Mouse (Mus musculus): ENCODE measurements at regions not wholly inside any gene's neighbourhood (a gene's known extent, or its start where the extent isn't known, plus 50 kb on each side); places are given as distances from the start of the nearest gene placed in this dataset.

DNA sequence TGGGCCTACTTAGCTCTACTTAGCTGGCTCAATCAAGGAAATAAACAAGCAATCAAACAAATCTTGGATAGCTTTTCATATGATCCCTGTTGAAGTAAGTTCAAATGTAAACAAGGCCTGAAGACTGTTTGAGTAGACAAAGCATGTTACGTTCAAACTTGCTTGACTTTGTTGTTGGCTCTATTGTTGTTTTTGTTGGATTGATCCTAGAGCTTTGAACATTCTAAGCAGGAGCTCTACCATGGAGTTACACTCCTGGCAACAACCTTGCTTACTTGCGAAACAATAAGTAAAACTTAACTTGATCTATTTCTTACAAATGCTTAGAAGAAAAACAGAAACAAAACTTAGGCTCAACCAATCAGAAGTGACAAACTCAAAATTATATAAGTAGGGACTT is 247.7 kb upstream of the Adamts9 start:
- Histone ChIP-seq H3K4me2 (ENCODE audit: insufficient read depth, low read depth, poor library complexity, severe bottlenecking) (no peak overlapping the region), H3K4me1 (ENCODE audit: control insufficient read depth in 1 of 2, insufficient read depth in 2 of 2) (no peaks in the 10 kb centered on the region), H3K36me3 (replicated peaks in 1 of 2; ENCODE audit: control insufficient read depth in 1 of 2, insufficient read depth in 1 of 2, low read length in 1 of 2) (no peaks in the 10 kb centered on the region), H3K9me3 (replicated peaks; ENCODE audit: low read length) (peaks cover 47% of the 10 kb centered on the region), H3K27me3 (replicated peaks) (no peaks in the 10 kb centered on the region), H3K9ac (ENCODE audit: insufficient read depth, low read depth) (no peak overlapping the region), H3K27ac (ENCODE audit: insufficient read depth, low read depth) (no peak overlapping the region), H3K4me3 (replicated peaks in 1 of 3; ENCODE audit: low read depth in 2 of 3, low read length in 2 of 3, poor library complexity in 1 of 3) (no peak overlapping the region), H3K79me2 (replicated peaks; ENCODE audit: control insufficient read depth, extremely low read depth, insufficient read depth, poor library complexity, severe bottlenecking) (no peaks in the 10 kb centered on the region)
- dilution Hi-C loops (cut with MboI; ENCODE audit: extremely low pct_ligation_motif_present, extremely low pct_unique_long_range_greater_than_20kb, low sequenced_read_pairs) (no loop called here), in situ Hi-C loops (cut with MboI; ENCODE audit: low pct_ligation_motif_present, low pct_unique_long_range_greater_than_20kb, low sequenced_read_pairs) (no loop called here)
- TF ChIP-seq RAD21 (IDR thresholded peaks at IDR 0.05; ENCODE audit: low read depth, low read length) (no peak), E2F4 (IDR thresholded peaks at IDR 0.05; ENCODE audit: insufficient replicate concordance, low read depth, low read length) (no peak), MAX (IDR thresholded peaks at IDR 0.05; ENCODE audit: low read length) (no peak), ZMIZ1 (IDR thresholded peaks at IDR 0.05; ENCODE audit: low read depth, low read length) (no peak), TBP (conservative IDR thresholded peaks at IDR 0.05; ENCODE audit: low read depth, low read length) (no peak), MAZ (IDR thresholded peaks at IDR 0.05; ENCODE audit: low read depth, low read length) (no peak), USF2 (conservative IDR thresholded peaks at IDR 0.05; ENCODE audit: low read depth, low read length) (no peak), NRF1 (IDR thresholded peaks at IDR 0.05; ENCODE audit: low read depth, low read length) (no peak), SMC3 (IDR thresholded peaks at IDR 0.05; ENCODE audit: low read depth, low read length) (no peak), CHD2 (IDR thresholded peaks at IDR 0.05; ENCODE audit: low read length) (no peak), ELF1 (IDR thresholded peaks at IDR 0.05; ENCODE audit: low read depth, low read length) (no peak), EP300 (IDR thresholded peaks at IDR 0.05; ENCODE audit: low read length) (no peak), UBTF (IDR thresholded peaks at IDR 0.05; ENCODE audit: low read depth, low read length) (no peak), CHD1 (IDR thresholded peaks at IDR 0.05; ENCODE audit: low read depth, low read length) (no peak), KAT2A (IDR thresholded peaks at IDR 0.05; ENCODE audit: insufficient replicate concordance, low read length) (no peak), NELFE (IDR thresholded peaks at IDR 0.05; ENCODE audit: low read depth, low read length) (no peak)
- no peak for DNase-seq (ENCODE audit: extremely low read depth)

DNA sequence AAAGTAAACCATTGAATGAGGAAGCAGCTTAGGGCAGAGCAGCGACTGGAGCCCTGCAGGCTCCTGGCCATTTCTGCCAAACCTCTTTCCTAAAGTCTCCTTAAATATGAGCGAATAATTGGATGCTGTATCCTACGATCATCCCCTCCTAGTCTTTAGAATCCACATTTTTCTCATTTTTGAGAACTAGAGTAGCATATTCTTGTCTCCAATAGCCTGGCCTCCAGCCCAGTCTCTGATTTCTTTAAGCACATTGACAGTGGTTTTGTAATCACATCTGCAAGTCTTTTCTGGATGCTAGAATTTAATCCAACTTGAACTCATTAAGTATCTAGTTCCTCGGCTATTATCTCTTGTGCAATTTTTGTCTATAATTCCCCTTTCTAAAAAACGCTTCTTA is 225.2 kb upstream of the Adamts9 start:
- H3K9me3 ChIP-seq (replicated peaks; ENCODE audit: low read length): peaks cover 72% of the 10 kb centered on the region
- H3K27ac ChIP-seq (ENCODE audit: insufficient read depth, low read depth): no peak overlapping the region
- no peak overlapping the region for H3K4me3 ChIP-seq (replicated peaks in 1 of 3; ENCODE audit: low read depth in 2 of 3, low read length in 2 of 3, poor library complexity in 1 of 3)
- no peak overlapping the region for H3K9ac ChIP-seq (ENCODE audit: insufficient read depth, low read depth)
- in situ Hi-C loops (cut with MboI; ENCODE audit: low pct_ligation_motif_present, low pct_unique_long_range_greater_than_20kb, low sequenced_read_pairs) (no loop called here), dilution Hi-C loops (cut with MboI; ENCODE audit: extremely low pct_ligation_motif_present, extremely low pct_unique_long_range_greater_than_20kb, low sequenced_read_pairs) (no loop called here)
- TF ChIP-seq ETS1 (conservative IDR thresholded peaks at IDR 0.05; ENCODE audit: low read depth, low read length) (no peak), POLR2A (IDR thresholded peaks at IDR 0.05; ENCODE audit: low read depth, low read length) (no peak), EP300 (IDR thresholded peaks at IDR 0.05; ENCODE audit: low read length) (no peak), RAD21 (IDR thresholded peaks at IDR 0.05; ENCODE audit: low read depth, low read length) (no peak), UBTF (IDR thresholded peaks at IDR 0.05; ENCODE audit: low read depth, low read length) (no peak), SIN3A (IDR thresholded peaks at IDR 0.05; ENCODE audit: low read length) (no peak), MEF2A (IDR thresholded peaks at IDR 0.05; ENCODE audit: borderline replicate concordance, low read depth, low read length) (no peak), NRF1 (IDR thresholded peaks at IDR 0.05; ENCODE audit: low read depth, low read length) (no peak), HCFC1 (IDR thresholded peaks at IDR 0.05; ENCODE audit: low read depth, low read length) (no peak), MYC (IDR thresholded peaks at IDR 0.05; ENCODE audit: low read depth, low read length) (no peak), KAT2A (IDR thresholded peaks at IDR 0.05; ENCODE audit: insufficient replicate concordance, low read length) (no peak)
- no peak for DNase-seq (ENCODE audit: extremely low read depth)
- H3K36me3 ChIP-seq (replicated peaks in 1 of 2; ENCODE audit: control insufficient read depth in 1 of 2, insufficient read depth in 1 of 2, low read length in 1 of 2): no peaks in the 10 kb centered on the region
- no peak overlapping the region for H3K4me2 ChIP-seq (ENCODE audit: insufficient read depth, low read depth, poor library complexity, severe bottlenecking)
- H3K79me2 ChIP-seq (replicated peaks; ENCODE audit: control insufficient read depth, extremely low read depth, insufficient read depth, poor library complexity, severe bottlenecking): no peaks in the 10 kb centered on the region
- H3K4me1 ChIP-seq (ENCODE audit: control insufficient read depth in 1 of 2, insufficient read depth in 2 of 2): no peaks in the 10 kb centered on the region
- H3K27me3 ChIP-seq (replicated peaks): no peaks in the 10 kb centered on the region
